Mouse (Mus musculus) lung, postnatal 25 days (tissue): ENCODE results near the gene Stk39.

Source experiments
- DNase-seq: peaks from one replicate; pipeline ENCODE4 v3.0.0; 2022; ENCODE audit warnings: low spot score

Stk39 gene

GRCm38 (mm10) chr2:68420223-68420622 is 51.8 kb downstream of the Stk39 start:
- DNase-seq, result no peak

- no peak for DNase-seq
Observed at GRCm38 (mm10) chr2:68419746-68420145, 52.3 kb downstream of the Stk39 start.

- DNase-seq, result no peak
Observed at GRCm38 (mm10) chr2:68419165-68419564, 52.9 kb downstream of the Stk39 start.

- DNase-seq, result peak; percentile 3
Observed at GRCm38 (mm10) chr2:68417081-68417480, 55.0 kb downstream of the Stk39 start.

- peak; percentile 26 for DNase-seq
Observed at GRCm38 (mm10) chr2:68415691-68416090, 56.4 kb downstream of the Stk39 start.

GRCm38 (mm10) chr2:68412149-68412548 is 59.9 kb downstream of the Stk39 start:
- no peak for DNase-seq

GRCm38 (mm10) chr2:68411201-68411600 is 60.9 kb downstream of the Stk39 start:
- DNase-seq, result no peak

- no peak for DNase-seq
Observed at GRCm38 (mm10) chr2:68409640-68410215, 62.3 kb downstream of the Stk39 start.

- no peak for DNase-seq
Observed at GRCm38 (mm10) chr2:68408271-68408980, 63.6 kb downstream of the Stk39 start.

GRCm38 (mm10) chr2:68407179-68407950 is 64.7 kb downstream of the Stk39 start:
- no peak for DNase-seq

- DNase-seq, result no peak
Observed at GRCm38 (mm10) chr2:68406571-68407074, 65.4 kb downstream of the Stk39 start.

- DNase-seq, result no peak
Observed at GRCm38 (mm10) chr2:68405163-68405715, 66.8 kb downstream of the Stk39 start.

- no peak for DNase-seq
Observed at GRCm38 (mm10) chr2:68404274-68405162, 67.5 kb downstream of the Stk39 start.

- DNase-seq, result no peak
Observed at GRCm38 (mm10) chr2:68393611-68394549, 78.2 kb downstream of the Stk39 start.

- DNase-seq, result no peak
Observed at GRCm38 (mm10) chr2:68387824-68388582, 84.1 kb downstream of the Stk39 start.

- no peak for DNase-seq
Observed at GRCm38 (mm10) chr2:68386313-68386863, 85.7 kb downstream of the Stk39 start.

GRCm38 (mm10) chr2:68385654-68386312 is 86.3 kb downstream of the Stk39 start:
- DNase-seq, result no peak

GRCm38 (mm10) chr2:68383964-68384363 is 88.1 kb downstream of the Stk39 start:
- no peak for DNase-seq
